Mouse (Mus musculus) kidney, adult 10 weeks (tissue): ENCODE results near the gene Gm2056. TPM values are rescaled to one million over a fixed set of nuclear protein-coding genes. Genes with fewer than 3 reads are reported as not detected.

ENCODE experiments used
- polyA plus RNA-seq: library from polyadenylated mRNA; stranded (reverse); fragments of 350-450 nt; fragmentation: Illumina TruSeq; extraction: RNeasy Lipid Tissue Mini Kit (QIAGEN cat#74804); gene quantifications from one replicate; pipeline ENCODE4 v1.2.3, GENCODE M21; 2014; ENCODE audit warnings: low read depth, low replicate concordance

Gm2056 gene
- not detected for polyA plus RNA-seq

DNA sequence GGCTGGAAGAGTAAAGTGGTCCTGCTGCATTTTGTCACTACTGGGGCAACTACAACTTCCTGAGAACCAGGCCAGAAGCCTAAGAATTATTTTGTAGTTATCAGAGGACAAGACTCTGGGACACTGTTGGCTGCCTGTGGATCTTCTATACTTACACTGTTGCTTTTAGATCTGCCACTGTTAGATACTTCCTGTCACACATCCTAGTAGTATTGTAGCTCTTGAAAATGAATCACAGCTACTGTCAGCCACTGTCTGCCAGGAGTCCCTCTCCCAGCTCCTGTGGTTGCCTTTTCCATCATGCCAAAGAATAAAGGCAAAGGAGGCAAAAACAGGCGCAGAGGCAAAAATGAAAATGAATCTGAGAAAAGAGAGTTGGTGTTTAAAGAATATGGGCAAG lies at the start of gene Gm2056:
Gm2056 (plus strand) TSS at position 301 of the 400 bp plus-strand sequence.

DNA sequence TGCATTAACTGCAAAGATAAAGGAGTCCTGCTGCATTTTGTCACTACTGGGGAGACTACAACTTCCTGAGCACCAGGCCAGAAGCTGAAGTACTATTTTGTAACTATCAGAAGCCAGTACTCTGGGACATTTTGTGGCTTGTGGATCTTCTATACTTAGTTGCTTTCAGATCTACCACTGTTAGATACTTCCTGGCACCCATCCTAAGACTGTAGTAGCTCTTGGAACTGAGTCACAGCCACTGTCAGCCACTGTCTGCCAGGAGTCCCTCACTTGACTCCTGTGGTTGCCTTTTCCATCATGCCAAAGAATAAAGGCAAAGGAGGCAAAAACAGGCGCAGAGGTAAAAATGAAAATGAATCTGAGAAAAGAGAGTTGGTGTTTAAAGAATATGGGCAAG lies 15.3 kb upstream of the Gm2056 start, which contains the start of gene Gm2075:
Gm2075 (plus strand) TSS at position 301 of the 400 bp plus-strand sequence.

DNA sequence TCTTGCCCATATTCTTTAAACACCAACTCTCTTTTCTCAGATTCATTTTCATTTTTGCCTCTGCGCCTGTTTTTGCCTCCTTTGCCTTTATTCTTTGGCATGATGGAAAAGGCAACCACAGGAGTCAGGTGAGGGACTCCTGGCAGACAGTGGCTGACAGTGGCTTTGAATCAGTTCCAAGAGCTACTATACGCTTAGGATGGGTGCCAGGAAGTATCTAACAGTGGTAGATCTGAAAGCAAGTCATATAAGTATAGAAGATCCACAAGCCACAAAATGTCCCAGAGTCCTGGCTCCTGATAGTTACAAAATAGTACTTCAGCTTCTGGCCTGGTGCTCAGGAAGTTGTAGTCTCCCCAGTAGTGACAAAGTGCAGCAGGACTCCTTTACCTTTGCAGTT lies 8.1 kb upstream of the Gm2056 start, which contains the start of gene Gm6803:
Gm6803 (minus strand) TSS at position 101 of the 400 bp plus-strand sequence.

Other genes with a start within 250 kb of the Gm2056 start
- not detected for gene Gm21936, start 231.5 kb upstream of the Gm2056 start, polyA plus RNA-seq
- not detected for gene BB287469, start 210.4 kb upstream of the Gm2056 start, polyA plus RNA-seq
- not detected for gene Gm2001, start 184.7 kb upstream of the Gm2056 start, polyA plus RNA-seq
- gene Gm2016, start 152.9 kb upstream of the Gm2056 start, polyA plus RNA-seq: not detected
- not detected for gene Gm2022, start 131.6 kb upstream of the Gm2056 start, polyA plus RNA-seq
- not detected for gene Gm2035, start 107.1 kb upstream of the Gm2056 start, polyA plus RNA-seq
- not detected for gene Gm2042, start 72.9 kb upstream of the Gm2056 start, polyA plus RNA-seq
- not detected for gene Gm2075, start 15.2 kb upstream of the Gm2056 start, polyA plus RNA-seq
- gene Gm6803, start 8.2 kb upstream of the Gm2056 start, polyA plus RNA-seq: not detected
- gene Gm16368, start 56.7 kb downstream of the Gm2056 start, polyA plus RNA-seq: not detected
- gene Gm10436, start 155.1 kb downstream of the Gm2056 start, polyA plus RNA-seq: not detected
- not detected for gene Gm8332, start 223.1 kb downstream of the Gm2056 start, polyA plus RNA-seq
- gene Gm5662, start 247.5 kb downstream of the Gm2056 start, polyA plus RNA-seq: not detected